Mouse (Mus musculus) embryonic facial prominence, embryonic 12.5 days (tissue): ENCODE results near the gene Rgl2. TPM values are rescaled to one million over a fixed set of nuclear protein-coding genes. Genes with fewer than 3 reads are reported as not detected.
A peak's percentile ranks its signal among the peaks of the same experiment; 100 is the strongest.

Experiments used
- ATAC-seq: fragments of 200-750 bp; cut with Nextera tagmentation; 2 replicates; pipeline ENCODE4 v1.8.0; 2017; ENCODE audit not compliant: insufficient number of reproducible peaks, insufficient read depth, low FRiP score, low TSS enrichment
- H3K27ac ChIP-seq: fragments of 300-500 bp; sonication (generic); 2 replicates; pipeline ENCODE4 v1.5.1; 2016; ENCODE audit warnings: mild to moderate bottlenecking
- H3K27me3 ChIP-seq: fragments of 300-500 bp; sonication (generic); 2 replicates; pipeline ENCODE4 v1.6.1; 2016; ENCODE audit warnings: mild to moderate bottlenecking, moderate library complexity
- H3K36me3 ChIP-seq: fragments of 300-500 bp; sonication (generic); 2 replicates; pipeline ENCODE4 v1.6.1; 2016; ENCODE audit warnings: mild to moderate bottlenecking
- H3K4me1 ChIP-seq: fragments of 300-500 bp; sonication (generic); 2 replicates; pipeline ENCODE4 v1.6.1; 2016
- H3K4me2 ChIP-seq: fragments of 300-500 bp; sonication (generic); replicated peaks from 2 replicates; pipeline ENCODE4 v1.6.1; 2016; ENCODE audit warnings: mild to moderate bottlenecking, moderate library complexity
- H3K4me3 ChIP-seq: fragments of 300-500 bp; sonication (generic); 2 replicates; pipeline ENCODE4 v1.5.1; 2016; ENCODE audit warnings: mild to moderate bottlenecking
- H3K9ac ChIP-seq: fragments of 300-500 bp; sonication (generic); 2 replicates; pipeline ENCODE4 v1.6.1; 2016; ENCODE audit warnings: mild to moderate bottlenecking, moderate library complexity
- H3K9me3 ChIP-seq: fragments of 300-500 bp; sonication (generic); 2 replicates; pipeline ENCODE4 v1.6.1; 2016; ENCODE audit warnings: mild to moderate bottlenecking, moderate library complexity
- WGBS: fragments of 180-500 bp; shearing (Covaris S2); methylation state at CpG from one replicate; pipeline ENCODE4 v1.1.7; 2016; 5-methylcytosine and 5-hydroxymethylcytosine counted together
- polyA plus RNA-seq: library from polyadenylated mRNA; unstranded; fragments of >200 nt; fragmentation: Nextera tagmentation; extraction: Ambion mirVana; gene quantifications from 2 replicates; pipeline ENCODE4 v1.2.1, GENCODE M21; 2016

Gene Rgl2
- polyA plus RNA-seq, 1 experiment from 2014 or later, result 60.9 TPM

DNA sequence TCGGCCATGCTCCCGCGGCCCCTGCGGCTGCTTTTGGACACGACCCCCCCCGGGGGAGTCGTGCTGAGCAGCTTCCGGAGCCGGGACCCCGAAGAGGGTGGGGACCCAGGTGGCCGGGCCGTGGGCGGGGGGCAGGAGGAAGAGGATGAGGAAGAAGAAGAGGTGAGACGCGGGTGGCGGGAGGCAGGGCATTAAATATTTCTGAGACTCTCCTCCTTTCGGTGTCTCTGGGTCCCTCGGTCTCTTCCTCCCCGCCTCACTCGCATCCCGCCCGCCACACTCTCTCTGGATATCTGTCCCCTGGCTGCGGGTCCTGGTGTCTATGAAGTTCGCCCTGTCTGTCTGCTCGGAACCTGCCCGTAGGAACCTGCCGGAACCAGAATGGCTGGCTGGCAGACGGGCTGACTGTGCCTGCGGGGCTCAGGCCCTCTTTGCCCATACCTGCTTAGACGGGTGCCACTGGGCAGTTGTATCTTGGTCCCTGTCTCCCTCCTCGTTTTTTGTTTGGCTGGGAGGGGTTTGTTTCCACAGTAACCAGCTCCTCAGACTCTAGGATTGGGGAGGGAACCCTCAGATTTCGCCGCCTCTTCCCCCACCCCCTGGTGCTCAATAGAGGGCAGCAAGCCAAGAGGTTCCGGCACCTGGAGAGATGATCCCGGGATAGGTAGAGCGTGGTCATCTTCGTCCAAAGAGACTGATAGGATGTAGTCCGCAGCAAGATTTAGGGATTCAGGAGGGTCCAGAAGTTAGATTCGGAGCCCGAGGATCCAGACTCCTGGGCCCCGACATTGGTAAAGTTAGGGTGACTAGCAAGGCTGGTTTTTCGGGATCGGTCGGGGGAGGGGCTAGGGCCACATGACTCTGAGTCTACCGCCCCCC lies 1.2 kb downstream of the Rgl2 start:
- H3K4me1 ChIP-seq, result peaks cover 14% of the 10 kb centered on the region
- peak overlapping the region; percentile 89 for H3K9ac ChIP-seq
- H3K9me3 ChIP-seq, result no peaks in the 10 kb centered on the region
- H3K27me3 ChIP-seq, result no peaks in the 10 kb centered on the region
- H3K4me2 ChIP-seq, result peak overlapping the region; percentile 99
- H3K36me3 ChIP-seq, result peaks cover 36% of the 10 kb centered on the region
- under 1% methylated on average over 43 of the region's 45 CpGs for WGBS
- ATAC-seq, result no peak
- peak overlapping the region; percentile 88 for H3K4me3 ChIP-seq
- H3K27ac ChIP-seq, result peak overlapping the region; percentile 95

DNA sequence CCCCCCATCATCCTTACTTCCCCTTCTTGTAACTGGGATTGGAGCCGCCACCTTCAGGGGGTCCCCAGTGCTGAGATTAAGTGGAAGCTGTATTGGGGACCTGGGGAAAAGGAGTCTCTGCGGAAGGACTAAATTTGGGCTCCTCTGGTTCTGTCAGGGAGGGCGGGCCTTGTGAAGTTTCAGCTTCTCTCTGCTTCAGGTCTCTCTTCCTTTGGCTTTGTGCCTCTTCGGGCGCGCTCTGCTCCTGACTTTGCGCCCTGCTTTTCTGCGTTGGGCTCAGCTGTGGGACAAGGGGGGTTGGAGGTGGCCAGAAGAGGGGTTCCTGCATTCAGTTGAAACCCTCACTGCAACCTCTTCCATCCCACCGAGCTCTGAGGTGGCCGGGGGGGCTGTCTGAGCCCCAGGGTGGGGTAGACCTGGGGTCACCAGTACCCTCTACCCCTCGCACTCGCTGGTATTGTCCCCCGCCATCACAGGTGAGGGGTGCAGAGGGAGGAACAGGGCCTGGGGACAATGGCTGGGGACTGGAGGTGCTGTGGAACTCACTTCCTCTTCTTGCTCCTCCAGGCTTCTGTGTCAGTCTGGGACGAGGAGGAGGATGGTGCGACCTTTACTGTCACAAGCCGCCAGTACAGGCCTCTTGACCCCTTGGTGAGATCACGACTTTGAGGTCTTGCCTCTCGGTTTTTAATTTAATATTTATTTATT lies 2.0 kb downstream of the Rgl2 start:
- Histone ChIP-seq H3K4me3 (peak overlapping the region; percentile 88), H3K4me1 (peaks cover 14% of the 10 kb centered on the region), H3K9me3 (no peaks in the 10 kb centered on the region), H3K36me3 (peaks cover 43% of the 10 kb centered on the region), H3K27ac (peak overlapping the region; percentile 46; the same call in 1 of the 2 replicates), H3K9ac (peak overlapping the region; percentile 89), H3K4me2 (peak overlapping the region; percentile 99), H3K27me3 (no peaks in the 10 kb centered on the region)
- no peak for ATAC-seq
- WGBS, result 28% methylated on average over 18 of the region's 18 CpGs

DNA sequence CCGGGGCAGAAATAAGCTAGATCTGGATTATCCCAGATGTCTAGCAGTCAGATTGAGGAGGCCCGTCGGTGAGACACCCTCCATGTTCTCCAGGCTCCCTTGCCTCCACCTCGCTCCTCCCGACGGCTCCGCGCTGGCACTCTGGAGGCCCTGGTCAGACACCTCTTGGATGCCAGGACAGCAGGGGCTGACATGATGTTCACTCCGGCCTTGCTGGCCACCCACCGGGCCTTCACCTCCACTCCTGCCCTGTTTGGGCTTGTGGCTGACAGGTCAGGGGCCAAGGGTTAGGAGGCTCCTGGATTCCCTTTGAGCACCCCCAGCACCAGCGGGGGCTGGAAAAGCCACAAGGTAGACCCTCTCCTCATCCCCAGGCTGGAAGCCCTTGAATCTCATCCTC lies 2.6 kb downstream of the Rgl2 start:
- no peak overlapping the region for H3K4me3 ChIP-seq
- H3K4me1 ChIP-seq, result peaks cover 14% of the 10 kb centered on the region
- no peak overlapping the region for H3K9ac ChIP-seq
- no peak for ATAC-seq
- no peaks in the 10 kb centered on the region for H3K9me3 ChIP-seq
- peaks cover 44% of the 10 kb centered on the region for H3K36me3 ChIP-seq
- H3K27ac ChIP-seq, result no peak overlapping the region
- no peaks in the 10 kb centered on the region for H3K27me3 ChIP-seq
- 91% methylated on average over 11 of the region's 11 CpGs for WGBS
- no peak overlapping the region for H3K4me2 ChIP-seq

DNA sequence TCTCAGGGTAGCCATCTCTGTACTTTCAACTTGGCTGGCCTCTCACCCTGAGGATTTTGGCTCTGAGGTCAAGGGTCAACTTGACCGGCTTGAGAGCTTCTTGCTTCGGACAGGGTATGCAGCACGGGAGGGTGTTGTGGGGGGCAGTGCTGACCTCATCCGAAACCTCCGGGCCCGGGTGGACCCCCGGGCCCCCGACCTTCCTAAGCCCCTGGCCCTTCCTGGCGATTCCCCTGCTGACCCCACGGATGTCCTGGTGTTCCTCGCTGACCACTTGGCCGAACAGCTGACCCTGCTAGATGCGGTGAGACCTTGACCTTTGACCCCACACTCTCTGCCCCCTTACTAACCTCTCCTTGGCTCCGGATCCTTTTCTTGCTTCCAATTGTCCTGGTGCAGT lies 3.1 kb downstream of the Rgl2 start:
- no peak overlapping the region for H3K4me2 ChIP-seq
- no peaks in the 10 kb centered on the region for H3K27me3 ChIP-seq
- no peak overlapping the region for H3K4me3 ChIP-seq
- no peak overlapping the region for H3K9ac ChIP-seq
- peaks cover 14% of the 10 kb centered on the region for H3K4me1 ChIP-seq
- ATAC-seq, result no peak
- H3K9me3 ChIP-seq, result no peaks in the 10 kb centered on the region
- peaks cover 49% of the 10 kb centered on the region for H3K36me3 ChIP-seq
- no peak overlapping the region for H3K27ac ChIP-seq
- 73% methylated on average over 14 of the region's 14 CpGs for WGBS

DNA sequence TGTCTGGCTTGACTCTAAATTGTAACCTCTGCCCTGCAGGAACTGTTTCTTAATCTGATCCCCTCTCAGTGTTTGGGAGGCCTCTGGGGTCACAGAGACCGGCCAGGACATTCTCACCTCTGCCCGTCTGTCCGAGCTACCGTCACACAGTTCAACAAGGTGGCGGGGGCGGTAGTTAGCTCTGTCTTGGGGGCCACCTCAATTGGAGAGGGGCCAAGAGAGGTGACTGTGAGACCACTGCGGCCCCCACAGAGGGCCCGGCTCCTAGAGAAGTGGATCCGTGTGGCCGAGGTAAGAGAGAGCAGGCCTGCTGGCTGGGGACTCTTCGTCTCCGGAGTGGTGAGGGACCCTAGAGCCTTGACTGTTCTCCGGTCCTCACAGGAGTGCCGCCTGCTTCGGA lies 3.6 kb downstream of the Rgl2 start:
- Histone ChIP-seq H3K4me1 (peaks cover 14% of the 10 kb centered on the region), H3K27me3 (no peaks in the 10 kb centered on the region), H3K4me2 (no peak overlapping the region), H3K27ac (no peak overlapping the region), H3K9ac (0 out of 2 replicates have a peak overlapping the region, but pooled peaks have one; percentile 24), H3K36me3 (peaks cover 51% of the 10 kb centered on the region), H3K9me3 (no peaks in the 10 kb centered on the region), H3K4me3 (no peak overlapping the region)
- WGBS, result 82% methylated on average over 15 of the region's 15 CpGs
- ATAC-seq, result no peak

DNA sequence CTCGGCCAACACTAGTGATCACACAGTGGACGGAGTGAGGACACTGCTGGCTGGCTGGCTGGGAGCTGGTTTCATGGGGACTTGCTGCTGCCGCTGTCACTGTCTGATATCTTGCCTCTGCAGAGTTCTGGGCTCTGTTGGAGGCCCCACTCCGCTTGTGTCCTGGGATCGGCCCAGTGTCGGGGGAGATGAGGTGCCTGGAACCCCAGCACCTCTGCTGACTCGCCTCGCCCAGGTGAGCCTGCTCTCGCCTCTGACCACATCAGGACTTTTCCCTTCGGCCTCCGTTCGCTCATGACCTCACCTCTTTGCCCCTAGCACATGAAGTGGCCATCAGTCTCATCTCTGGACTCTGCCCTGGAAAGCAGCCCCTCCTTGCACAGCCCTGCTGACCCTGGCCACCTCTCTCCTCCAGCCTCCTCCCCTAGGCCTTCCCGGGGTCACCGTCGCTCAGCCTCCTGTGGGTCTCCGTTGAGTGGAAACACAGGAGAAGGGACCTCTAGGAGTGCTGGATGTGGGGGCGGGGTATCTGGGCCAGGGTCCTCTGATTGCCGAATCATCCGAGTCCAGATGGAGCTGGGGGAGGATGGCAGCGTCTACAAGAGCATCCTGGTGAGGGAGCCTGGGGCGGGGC lies 6.2 kb downstream of the Rgl2 start:
- 87% methylated on average over 21 of the region's 21 CpGs for WGBS
- H3K27me3 ChIP-seq, result no peaks in the 10 kb centered on the region
- no peak for ATAC-seq

DNA sequence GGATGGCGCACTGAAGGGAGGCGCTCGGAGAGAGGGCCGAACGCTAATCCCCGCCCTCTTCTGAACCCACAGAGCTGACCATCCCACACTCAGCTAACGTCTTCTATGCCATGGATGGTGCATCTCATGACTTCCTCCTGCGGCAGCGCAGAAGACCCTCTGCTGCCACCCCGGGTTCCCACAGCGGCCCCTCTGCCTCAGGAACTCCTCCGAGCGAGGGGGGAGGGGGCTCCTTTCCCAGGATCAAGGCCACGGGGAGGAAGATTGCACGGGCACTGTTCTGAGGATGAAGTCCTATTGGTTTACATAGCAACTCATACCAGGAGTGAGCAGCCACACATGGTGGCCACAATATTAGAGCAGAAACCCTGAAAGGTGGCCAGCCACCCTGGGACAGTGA lies 7.7 kb downstream of the Rgl2 start:
- no peak overlapping the region for H3K27ac ChIP-seq
- H3K4me3 ChIP-seq, result no peak overlapping the region
- no peak overlapping the region for H3K9ac ChIP-seq
- no peaks in the 10 kb centered on the region for H3K9me3 ChIP-seq
- 85% methylated on average over 15 of the region's 15 CpGs for WGBS
- no peaks in the 10 kb centered on the region for H3K27me3 ChIP-seq
- H3K4me1 ChIP-seq, result peaks cover 14% of the 10 kb centered on the region
- ATAC-seq, result no peak
- peaks cover 51% of the 10 kb centered on the region for H3K36me3 ChIP-seq
- no peak overlapping the region for H3K4me2 ChIP-seq

More for the DNA sequence above, 6.2 kb downstream of the Rgl2 start:
- H3K9ac ChIP-seq, result no peak overlapping the region
- no peak overlapping the region for H3K4me2 ChIP-seq
- no peak overlapping the region for H3K4me3 ChIP-seq
- H3K9me3 ChIP-seq, result no peaks in the 10 kb centered on the region
- H3K36me3 ChIP-seq, result peaks cover 51% of the 10 kb centered on the region
- H3K4me1 ChIP-seq, result peaks cover 16% of the 10 kb centered on the region
- no peak overlapping the region for H3K27ac ChIP-seq

DNA sequence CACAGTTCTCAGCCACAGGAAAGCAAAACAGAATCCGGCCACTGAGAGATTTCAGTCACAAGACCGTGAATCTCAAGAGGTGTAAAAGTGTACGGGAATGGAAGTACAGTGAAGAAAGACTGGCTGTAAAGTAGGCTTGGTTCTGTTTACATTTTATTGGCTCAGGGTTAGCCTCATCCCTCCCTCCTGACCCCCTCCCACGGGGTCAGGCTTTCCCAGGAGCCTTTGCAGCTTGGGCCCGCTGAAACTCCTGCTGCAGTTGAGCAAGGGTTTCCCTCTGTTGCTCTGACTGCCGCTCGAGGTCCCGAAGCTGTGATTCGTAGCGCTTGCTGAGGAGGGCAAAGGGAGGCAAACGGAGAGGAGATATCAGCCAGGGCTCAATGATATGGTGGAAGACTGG lies 9.4 kb downstream of the Rgl2 start:
- peak overlapping the region; percentile 92 for H3K4me2 ChIP-seq
- H3K36me3 ChIP-seq, result peaks cover 41% of the 10 kb centered on the region
- no peak overlapping the region; the same call in 1 of the 2 replicates for H3K9ac ChIP-seq
- ATAC-seq, result no peak
- no peaks in the 10 kb centered on the region for H3K27me3 ChIP-seq
- 83% methylated on average over 11 of the region's 11 CpGs for WGBS
- H3K4me1 ChIP-seq, result peaks cover 14% of the 10 kb centered on the region
- H3K4me3 ChIP-seq, result no peak overlapping the region
- H3K27ac ChIP-seq, result no peak overlapping the region
- no peaks in the 10 kb centered on the region for H3K9me3 ChIP-seq

DNA sequence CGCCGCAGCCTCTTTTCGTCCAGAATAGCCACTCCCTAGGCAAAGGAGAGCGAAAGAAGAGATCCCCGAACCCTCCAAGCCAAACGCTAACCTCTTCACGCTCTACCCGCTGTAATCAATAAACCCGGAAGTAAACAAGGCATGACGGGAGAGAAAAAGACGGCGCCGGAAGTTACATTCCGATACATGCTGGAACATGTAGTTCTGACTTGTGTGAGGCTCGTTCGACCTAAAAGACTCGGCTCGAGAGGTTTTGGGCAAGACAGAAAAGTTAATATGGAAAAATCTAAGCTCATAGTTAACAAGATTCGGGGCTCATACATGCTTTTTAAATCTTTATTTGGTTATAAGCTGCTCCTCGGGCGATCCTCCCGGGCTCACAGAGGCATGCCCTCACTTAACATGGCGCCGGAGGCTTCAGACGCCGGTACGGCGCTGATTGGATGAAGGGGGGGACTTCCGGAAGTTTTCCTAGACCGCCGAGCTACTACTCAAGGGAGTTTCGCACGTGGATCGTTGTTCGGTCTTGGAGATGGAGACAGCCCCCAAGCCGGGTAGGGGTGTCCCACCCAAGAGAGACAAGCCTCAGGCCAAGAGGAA lies 11.0 kb downstream of the Rgl2 start, which contains the start of the genes Pfdn6 and Wdr46:
TSS of gene Pfdn6 (minus strand) at position 138 of the 600 bp plus-strand sequence.
TSS of gene Wdr46 (plus strand) at position 455 of the 600 bp plus-strand sequence.
- Histone ChIP-seq H3K9me3 (no peaks in the 10 kb centered on the region), H3K36me3 (peaks cover 41% of the 10 kb centered on the region), H3K27me3 (no peaks in the 10 kb centered on the region), H3K4me1 (peaks cover 14% of the 10 kb centered on the region), H3K27ac (no peak within 1 kb of the TSS), H3K9ac (peak within 1 kb of the TSS; percentile 71), H3K4me3 (peak within 1 kb of the TSS; percentile 79), H3K4me2 (peak within 1 kb of the TSS; percentile 92)
- WGBS, result under 1% methylated on average over 36 of the region's 36 CpGs
- peak; percentile 74 for ATAC-seq

DNA sequence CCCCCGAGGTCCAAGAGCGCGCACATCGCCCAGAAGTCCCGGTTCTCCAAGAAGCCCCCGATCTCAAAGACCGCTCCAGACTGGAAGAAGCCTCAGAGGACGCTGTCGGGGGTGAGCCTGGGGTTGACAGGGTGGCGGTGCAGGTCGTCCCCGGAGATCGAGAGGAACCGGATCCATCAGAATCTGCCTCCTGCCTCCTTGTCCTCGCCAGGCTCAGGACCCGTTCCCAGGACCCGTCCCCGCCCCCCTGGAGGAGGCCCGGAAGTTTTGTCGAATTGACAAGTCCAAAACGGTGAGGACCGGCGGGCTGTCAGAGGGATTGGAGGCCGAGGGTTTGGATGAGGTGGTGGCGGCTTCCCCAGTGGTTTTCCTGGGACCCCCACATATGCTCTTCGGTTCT lies 11.6 kb downstream of the Rgl2 start:
- Histone ChIP-seq H3K9me3 (no peaks in the 10 kb centered on the region), H3K4me3 (peak overlapping the region; percentile 79), H3K27me3 (no peaks in the 10 kb centered on the region), H3K4me1 (peaks cover 14% of the 10 kb centered on the region), H3K4me2 (peak overlapping the region; percentile 92), H3K36me3 (peaks cover 40% of the 10 kb centered on the region), H3K9ac (peak overlapping the region; percentile 71), H3K27ac (no peak overlapping the region)
- ATAC-seq, result no peak
- WGBS, result 2% methylated on average over 26 of the region's 26 CpGs

DNA sequence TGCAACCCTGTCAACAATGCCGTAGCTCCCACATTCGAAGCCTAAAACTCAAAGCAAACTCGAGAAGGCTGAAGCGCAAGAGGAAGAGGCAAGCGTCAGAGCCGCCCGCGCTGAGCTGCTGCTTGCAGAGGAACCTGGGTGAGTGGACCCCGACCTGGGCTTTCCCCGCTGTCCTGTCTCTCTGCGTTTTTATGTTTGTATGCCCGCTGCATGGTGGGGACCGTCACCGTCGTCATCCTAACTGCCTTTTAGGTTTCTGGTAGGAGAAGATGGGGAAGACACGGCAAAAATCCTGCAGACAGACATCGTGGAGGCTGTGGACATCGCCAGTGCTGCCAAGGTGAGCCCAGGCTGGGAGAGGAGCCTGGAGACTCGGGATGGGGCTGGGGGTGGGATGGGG lies 12.0 kb downstream of the Rgl2 start:
- Histone ChIP-seq H3K4me1 (peaks cover 14% of the 10 kb centered on the region), H3K27ac (no peak overlapping the region), H3K4me2 (peak overlapping the region; percentile 92), H3K4me3 (peak overlapping the region; percentile 79), H3K27me3 (no peaks in the 10 kb centered on the region), H3K9me3 (no peaks in the 10 kb centered on the region), H3K36me3 (peaks cover 41% of the 10 kb centered on the region), H3K9ac (peak overlapping the region; percentile 71)
- ATAC-seq, result no peak
- 55% methylated on average over 19 of the region's 19 CpGs for WGBS
